Mouse (Mus musculus): Measurements from ENCODE around the gene Atl1. TPM values are rescaled to one million over a fixed set of nuclear protein-coding genes. Genes with fewer than 3 reads are reported as not detected.
A peak's percentile ranks its signal among the peaks of the same experiment; 100 is the strongest.

Atl1 gene
- total and polyA plus RNA-seq, 3 experiments, result 0.50 to 1.0 TPM; not detected in 1

- Histone ChIP-seq H3K9me3 (replicated peaks; ENCODE audit: insufficient read depth, low read length) (no peaks in the 10 kb centered on the region), H3K27ac (ENCODE audit: control insufficient read depth, low read depth, low read length) (no peak overlapping the region), H3K79me2 (ENCODE audit: control insufficient read depth, insufficient read depth, low read length, poor library complexity) (peaks cover 22% of the 10 kb centered on the region), H3K9ac (ENCODE audit: control insufficient read depth, low read depth, low read length, poor library complexity, severe bottlenecking) (no peak overlapping the region), H3K27me3 (ENCODE audit: control insufficient read depth in 1 of 2, insufficient read depth in 2 of 2, low read length in 2 of 2) (no peaks in the 10 kb centered on the region), H3K4me3 (ENCODE audit: control insufficient read depth in 1 of 2, insufficient read depth in 1 of 2, low read depth in 2 of 2, low read length in 2 of 2) (no peak overlapping the region), H3K36me3 (ENCODE audit: control insufficient read depth in 1 of 2, insufficient read depth in 2 of 2, low read length in 2 of 2) (peaks cover 0 to 8% of the 10 kb centered on the region in 2 experiments; a peak in 2 of 4 replicates), H3K4me1 (ENCODE audit: control insufficient read depth in 1 of 2, insufficient read depth in 2 of 2, low read length in 2 of 2) (peaks cover 6 to 8% of the 10 kb centered on the region in 2 experiments; a peak in 3 of 4 replicates)
- no peak for DNase-seq (ENCODE audit: low read depth, low spot score)
- TF ChIP-seq CHD1 (IDR thresholded peaks at IDR 0.05; ENCODE audit: low read depth, low read length), result no peak
- TF ChIP-seq NRF1 (IDR thresholded peaks at IDR 0.05; ENCODE audit: insufficient read depth, low read depth, low read length, poor library complexity, severe bottlenecking), result no peak
- no peak for TF ChIP-seq RAD21 (IDR thresholded peaks at IDR 0.05; ENCODE audit: low read depth, low read length)
- TF ChIP-seq E2F4 (IDR thresholded peaks at IDR 0.05; ENCODE audit: borderline replicate concordance, low read depth, low read length), result no peak
- no peak for TF ChIP-seq POLR2A (IDR thresholded peaks at IDR 0.05; ENCODE audit: control insufficient read depth in 1 of 2, insufficient read depth in 1 of 2, low read depth in 1 of 2, low read length in 2 of 2, poor library complexity in 1 of 2)
- no peak for TF ChIP-seq GABPA (IDR thresholded peaks at IDR 0.05; ENCODE audit: low read depth, low read length)
- TF ChIP-seq HCFC1 (IDR thresholded peaks at IDR 0.05; ENCODE audit: low read depth, low read length), result no peak
- TF ChIP-seq TAL1 (IDR thresholded peaks at IDR 0.05; ENCODE audit: low read length), result no peak
Observed at GRCm38 (mm10) chr12:69887776-69888175, 4.6 kb upstream of the Atl1 start.

- Histone ChIP-seq H3K27ac (ENCODE audit: control insufficient read depth, low read depth, low read length) (no peak overlapping the region), H3K27me3 (ENCODE audit: control insufficient read depth in 1 of 2, insufficient read depth in 2 of 2, low read length in 2 of 2) (no peaks in the 10 kb centered on the region), H3K9me3 (replicated peaks; ENCODE audit: insufficient read depth, low read length) (no peaks in the 10 kb centered on the region), H3K36me3 (ENCODE audit: control insufficient read depth in 1 of 2, insufficient read depth in 2 of 2, low read length in 2 of 2) (peaks cover 0 to 8% of the 10 kb centered on the region in 2 experiments; a peak in 2 of 4 replicates), H3K4me1 (ENCODE audit: control insufficient read depth in 1 of 2, insufficient read depth in 2 of 2, low read length in 2 of 2) (peaks cover 6 to 8% of the 10 kb centered on the region in 2 experiments; a peak in 3 of 4 replicates), H3K79me2 (ENCODE audit: control insufficient read depth, insufficient read depth, low read length, poor library complexity) (peaks cover 21% of the 10 kb centered on the region), H3K4me3 (ENCODE audit: control insufficient read depth in 1 of 2, insufficient read depth in 1 of 2, low read depth in 2 of 2, low read length in 2 of 2) (no peak overlapping the region), H3K9ac (ENCODE audit: control insufficient read depth, low read depth, low read length, poor library complexity, severe bottlenecking) (no peak overlapping the region)
- no peak for DNase-seq (ENCODE audit: low read depth, low spot score)
- TF ChIP-seq CHD1 (IDR thresholded peaks at IDR 0.05; ENCODE audit: low read depth, low read length) (no peak), USF1 (IDR thresholded peaks at IDR 0.05; ENCODE audit: low read depth, low read length) (no peak), RAD21 (IDR thresholded peaks at IDR 0.05; ENCODE audit: low read depth, low read length) (no peak), MAFK (IDR thresholded peaks at IDR 0.05; ENCODE audit: borderline replicate concordance, low read depth, low read length) (no peak), MAX (IDR thresholded peaks at IDR 0.05; ENCODE audit: low read length) (no peak)
Observed at GRCm38 (mm10) chr12:69888345-69888744, 4.1 kb upstream of the Atl1 start.

- Histone ChIP-seq H3K27ac (ENCODE audit: control insufficient read depth, low read depth, low read length) (no peak overlapping the region), H3K4me3 (ENCODE audit: control insufficient read depth in 1 of 2, insufficient read depth in 1 of 2, low read depth in 2 of 2, low read length in 2 of 2) (peak overlapping the region; percentile 10 to 35; a peak in 3 of 4 replicates)
Observed at GRCm38 (mm10) chr12:69890051-69890450, 2.4 kb upstream of the Atl1 start.

More at GRCm38 (mm10) chr12:69890051-69890450, 2.4 kb upstream of the Atl1 start:
- Histone ChIP-seq H3K9ac (ENCODE audit: control insufficient read depth, low read depth, low read length, poor library complexity, severe bottlenecking) (peak overlapping the region; percentile 20; the same call in 1 of the 2 replicates), H3K79me2 (ENCODE audit: control insufficient read depth, insufficient read depth, low read length, poor library complexity) (peaks cover 16% of the 10 kb centered on the region), H3K27me3 (ENCODE audit: control insufficient read depth in 1 of 2, insufficient read depth in 2 of 2, low read length in 2 of 2) (no peaks in the 10 kb centered on the region), H3K9me3 (replicated peaks; ENCODE audit: insufficient read depth, low read length) (no peaks in the 10 kb centered on the region), H3K4me1 (ENCODE audit: control insufficient read depth in 1 of 2, insufficient read depth in 2 of 2, low read length in 2 of 2) (peaks cover 6 to 8% of the 10 kb centered on the region in 2 experiments; a peak in 3 of 4 replicates), H3K36me3 (ENCODE audit: control insufficient read depth in 1 of 2, insufficient read depth in 2 of 2, low read length in 2 of 2) (peaks cover 0 to 10% of the 10 kb centered on the region in 2 experiments; a peak in 2 of 4 replicates)
- TF ChIP-seq NELFE (IDR thresholded peaks at IDR 0.05; ENCODE audit: low read depth, low read length) (no peak), GABPA (IDR thresholded peaks at IDR 0.05; ENCODE audit: low read depth, low read length) (no peak), ETS1 (IDR thresholded peaks at IDR 0.05; ENCODE audit: low read depth, low read length) (no peak), SIN3A (IDR thresholded peaks at IDR 0.05; ENCODE audit: low read length) (0 out of 2 replicates have a peak, but pooled peaks have one; percentile 43)
- DNase-seq (ENCODE audit: low read depth, low spot score), result peak; percentile 77
